Mouse (Mus musculus): ENCODE data around the gene Prkcz. TPM values are rescaled to one million over a fixed set of nuclear protein-coding genes. Genes with fewer than 3 reads are reported as not detected.
"Not testable (repeated sequence)": the region's sequence is repeated elsewhere in the genome, so short reads cannot be mapped to it uniquely, and the experiment has no call there.

Prkcz gene
- total RNA-seq, 1 experiment from 2014 or later: 5.7 TPM

- DNase-seq: no peak
Measured at GRCm38 (mm10) chr4:155282231-155282630, 78.9 kb downstream of the Prkcz start.

DNA sequence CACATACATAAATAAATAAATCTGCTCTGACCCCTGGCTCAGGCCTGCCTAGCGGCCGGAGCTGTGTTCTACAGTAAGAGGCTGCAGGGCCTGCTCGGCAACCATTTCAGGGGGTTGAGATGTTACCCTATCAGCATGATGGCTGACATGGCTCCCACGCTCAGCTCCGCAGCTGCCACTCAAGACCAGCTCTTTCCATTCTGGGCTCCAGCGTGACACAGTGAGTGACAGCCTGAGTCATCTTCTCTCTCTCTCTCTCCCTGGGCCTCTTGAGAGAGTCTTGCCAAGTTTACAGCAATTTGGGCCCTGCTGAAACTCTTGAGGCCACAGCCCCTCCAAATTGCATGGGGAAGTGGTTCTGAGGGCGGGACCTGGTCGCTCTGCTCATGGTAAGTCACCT is 79.5 kb downstream of the Prkcz start:
- peak; percentile 23 for DNase-seq

- peak; percentile 32 for DNase-seq
Measured at GRCm38 (mm10) chr4:155281227-155281626, 79.9 kb downstream of the Prkcz start.

GRCm38 (mm10) chr4:155280768-155281121 is 80.4 kb downstream of the Prkcz start:
- no peak for DNase-seq

GRCm38 (mm10) chr4:155279926-155280767 is 81.0 kb downstream of the Prkcz start:
- DNase-seq: peak; percentile 69

GRCm38 (mm10) chr4:155279054-155279453 is 82.1 kb downstream of the Prkcz start:
- DNase-seq: no peak

GRCm38 (mm10) chr4:155277963-155278362 is 83.2 kb downstream of the Prkcz start:
- no peak for DNase-seq

DNA sequence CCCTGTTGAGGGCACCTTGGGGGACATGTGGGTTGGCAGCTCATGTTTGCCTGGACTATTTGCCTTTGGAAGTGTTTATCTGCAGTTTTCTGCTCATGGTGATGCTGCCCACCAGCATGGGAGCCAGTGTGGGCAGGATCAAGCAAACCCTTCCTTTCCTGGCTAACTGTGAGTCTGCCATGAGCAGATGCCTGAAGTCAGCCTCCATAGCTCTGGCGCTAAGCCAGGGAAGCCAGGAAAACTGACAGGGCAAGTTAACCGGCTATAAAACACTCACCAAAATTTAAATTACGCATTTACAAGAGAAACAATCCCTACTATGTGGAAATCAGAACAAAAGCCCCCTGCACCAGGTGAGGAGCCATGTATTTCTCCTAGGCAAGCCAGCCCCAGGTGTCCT is 86.3 kb downstream of the Prkcz start:
- DNase-seq: no peak

GRCm38 (mm10) chr4:155274451-155274850 is 86.7 kb downstream of the Prkcz start:
- DNase-seq: no peak

- peak; percentile 88 for DNase-seq
Measured at GRCm38 (mm10) chr4:155268382-155268781, 92.8 kb downstream of the Prkcz start.

GRCm38 (mm10) chr4:155267639-155268175 is 93.5 kb downstream of the Prkcz start:
- peak; percentile 20 for DNase-seq

DNA sequence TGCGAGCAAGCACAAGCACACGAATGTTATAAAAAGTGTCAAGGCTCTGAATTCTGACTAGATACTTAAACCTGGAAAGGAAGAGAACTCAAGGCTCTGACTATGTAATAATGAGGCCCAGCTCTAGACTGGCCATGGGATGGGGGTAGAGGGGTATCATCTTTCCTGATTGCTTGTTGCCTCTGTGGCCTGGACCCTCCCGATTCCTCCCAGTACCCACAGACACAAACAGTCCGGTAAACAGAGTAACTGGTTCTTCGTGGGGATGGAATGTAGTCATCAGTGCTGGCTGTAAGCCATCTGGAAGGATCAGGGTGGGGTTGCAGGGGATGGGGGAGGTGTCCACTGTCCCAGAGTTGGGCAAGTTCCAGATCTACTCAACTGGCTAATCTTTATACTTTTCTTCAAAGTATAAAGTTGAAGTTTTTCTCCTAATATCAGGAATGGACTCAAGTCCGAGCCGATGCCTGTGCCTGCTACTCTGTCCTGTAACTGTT is 94.1 kb downstream of the Prkcz start:
- DNase-seq: no peak

GRCm38 (mm10) chr4:155264521-155265321 is 96.4 kb downstream of the Prkcz start:
- no peak for DNase-seq

DNA sequence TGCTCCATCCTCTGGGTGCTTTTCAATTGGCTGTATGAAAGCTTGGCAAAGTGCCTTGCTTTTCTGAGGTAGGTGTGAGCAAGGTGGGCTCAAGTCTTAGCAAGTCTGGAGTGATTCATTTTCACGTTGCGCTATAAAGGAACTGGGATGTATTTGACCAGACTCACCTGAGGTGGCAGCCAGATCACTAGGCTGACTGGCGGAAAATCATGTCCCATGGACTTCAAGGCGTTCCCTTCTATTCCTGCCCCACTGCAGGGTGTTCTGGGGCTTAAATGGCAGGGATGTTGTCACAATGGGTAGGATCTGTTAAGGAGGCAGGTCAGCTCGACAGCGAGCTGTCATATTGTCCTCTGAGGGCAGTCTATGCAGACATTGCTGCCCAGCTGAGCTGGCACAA is 108.9 kb downstream of the Prkcz start:
- no peak for DNase-seq

DNA sequence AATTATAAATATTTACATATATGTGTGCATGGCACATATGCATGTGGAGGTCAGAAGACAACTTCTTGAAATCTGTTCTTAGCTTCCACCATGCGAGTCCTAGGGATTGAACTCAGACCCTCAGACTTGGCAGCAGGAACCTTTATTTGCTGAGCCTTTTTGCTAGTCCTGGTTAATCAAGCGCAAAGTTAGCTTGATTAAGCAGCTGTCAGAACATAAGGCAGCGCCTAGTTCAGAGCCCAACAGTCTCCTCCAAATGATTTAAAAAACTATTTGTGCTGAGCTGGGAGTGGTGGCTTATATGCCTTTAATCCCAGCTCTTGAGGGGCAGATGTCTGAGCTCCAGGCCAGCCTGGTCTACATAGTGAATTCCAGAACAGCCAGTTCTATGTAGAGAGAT is 110.0 kb downstream of the Prkcz start:
- DNase-seq: no peak

DNA sequence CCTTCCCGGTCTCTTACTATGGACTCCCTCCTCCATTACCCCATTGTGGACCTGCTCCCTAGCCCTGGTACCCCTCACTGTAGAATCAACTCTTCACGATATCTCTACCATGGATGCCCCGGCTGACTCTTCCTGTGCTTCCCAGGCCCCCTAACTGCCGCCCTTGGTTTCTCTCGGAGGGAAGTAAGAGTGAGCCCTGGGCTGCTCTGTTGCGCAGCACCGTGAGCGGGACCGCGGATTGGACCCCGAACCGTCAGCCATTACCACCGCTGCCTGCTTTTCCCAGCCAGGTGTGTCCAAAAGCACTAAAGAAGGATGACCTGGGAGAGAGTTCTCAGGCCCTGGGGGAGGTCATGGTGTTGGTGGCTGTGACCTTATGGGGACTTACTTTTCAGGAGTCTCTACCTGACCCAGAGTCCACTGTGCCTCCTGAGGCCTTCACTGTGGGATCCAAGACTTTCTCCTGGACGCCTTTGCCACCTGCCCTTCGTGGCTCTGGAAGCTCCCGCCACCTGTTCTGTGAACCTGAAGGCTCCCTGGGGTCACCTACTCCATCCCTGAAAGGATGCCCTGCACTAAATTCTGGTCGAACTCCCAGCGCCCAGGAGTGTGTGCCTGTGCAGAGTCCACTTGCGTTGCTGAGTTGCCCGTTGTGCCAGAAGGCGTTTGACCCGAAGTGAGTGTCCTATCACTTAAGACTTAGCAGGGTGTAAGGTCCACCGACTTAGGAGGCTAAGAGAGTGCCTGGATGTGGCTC is 110.6 kb downstream of the Prkcz start:
- peak; percentile 57 for DNase-seq

GRCm38 (mm10) chr4:155249648-155250351 is 111.4 kb downstream of the Prkcz start, which contains the start of gene Faap20:
TSS of gene Faap20 (plus strand) at chr4:155249802.
- DNase-seq: peak; percentile 95

- peak; percentile 94 for DNase-seq
Measured at GRCm38 (mm10) chr4:155249257-155249647, 111.9 kb downstream of the Prkcz start.

DNA sequence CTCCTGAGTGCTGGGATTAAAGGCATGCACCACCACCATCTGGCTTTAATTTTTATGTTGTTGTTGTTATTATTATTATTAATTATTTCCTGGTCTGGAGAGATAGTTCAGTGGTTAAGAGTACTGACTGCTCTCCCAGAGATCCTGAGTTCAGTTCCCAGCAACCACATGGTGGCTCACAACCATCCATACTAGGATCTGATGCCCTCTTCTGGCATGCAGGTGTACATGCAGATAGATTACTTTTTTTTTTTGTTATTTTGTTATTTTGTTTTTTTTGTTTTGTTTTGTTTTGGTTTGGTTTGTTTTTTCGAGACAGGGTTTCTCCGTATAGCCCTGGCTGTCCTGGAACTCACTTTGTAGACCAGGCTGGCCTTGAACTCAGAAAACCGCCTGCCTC is 113.1 kb downstream of the Prkcz start:
- not testable (repeated sequence) for DNase-seq

GRCm38 (mm10) chr4:155246691-155247105 is 114.5 kb downstream of the Prkcz start:
- DNase-seq: no peak

DNA sequence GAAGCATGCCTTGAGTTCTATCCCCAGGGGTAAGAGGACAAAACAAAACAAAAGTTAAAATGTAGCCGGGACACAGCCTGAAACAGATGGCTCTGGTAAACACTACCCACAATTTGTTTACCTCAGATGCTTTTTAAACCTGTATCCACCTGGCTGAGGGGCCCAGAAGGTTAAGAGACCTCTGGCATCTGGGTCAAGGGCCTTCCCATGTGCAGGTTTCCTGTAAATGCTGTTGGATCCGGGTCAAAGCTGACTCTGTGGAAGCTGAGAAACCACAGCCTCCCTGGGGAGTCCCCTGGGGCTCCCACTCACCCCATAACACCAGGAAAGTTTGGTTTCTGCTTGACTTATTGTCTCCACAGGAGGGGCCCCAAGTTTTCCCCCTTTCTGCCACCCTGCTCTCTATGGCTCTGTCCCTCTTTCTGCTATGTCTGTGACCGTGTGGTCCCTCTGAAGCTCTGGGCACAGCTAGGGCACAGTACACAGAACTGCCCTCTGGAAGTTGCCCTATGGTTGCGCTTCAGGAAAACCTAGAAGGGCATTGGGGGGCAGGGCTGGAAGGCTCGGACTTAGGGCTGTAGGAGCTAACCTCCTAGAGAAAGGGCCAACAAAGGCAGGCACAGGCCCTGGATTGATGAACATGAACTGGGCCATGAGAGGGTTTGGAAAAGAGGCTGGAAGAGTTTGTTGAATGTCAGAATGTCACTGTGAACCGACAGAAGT is 115.2 kb downstream of the Prkcz start:
- DNase-seq: no peak

All from adrenal gland, postnatal 14 days (tissue).